Mouse (Mus musculus) E14TG2a.4 (cell line): ENCODE data around the gene Nsdhl.

Experiments used
- CTCF ChIP-seq: conservative IDR thresholded peaks from 2 replicates; pipeline ENCODE4 v1.5.1; 2014; ENCODE audit warnings: low read length
- POU5F1 ChIP-seq: IDR thresholded peaks from 2 replicates; pipeline ENCODE4 v1.6.1; 2014; ENCODE audit warnings: low read length, borderline replicate concordance

- TF ChIP-seq CTCF (no peak), POU5F1 (no peak)
Measured at GRCm38 (mm10) chrX:72986841-72987519, 68.6 kb downstream of the Nsdhl start, which contains the start of gene Zfp185.
